Mouse (Mus musculus): Measurements from ENCODE around the gene Tas2r103.

DNA sequence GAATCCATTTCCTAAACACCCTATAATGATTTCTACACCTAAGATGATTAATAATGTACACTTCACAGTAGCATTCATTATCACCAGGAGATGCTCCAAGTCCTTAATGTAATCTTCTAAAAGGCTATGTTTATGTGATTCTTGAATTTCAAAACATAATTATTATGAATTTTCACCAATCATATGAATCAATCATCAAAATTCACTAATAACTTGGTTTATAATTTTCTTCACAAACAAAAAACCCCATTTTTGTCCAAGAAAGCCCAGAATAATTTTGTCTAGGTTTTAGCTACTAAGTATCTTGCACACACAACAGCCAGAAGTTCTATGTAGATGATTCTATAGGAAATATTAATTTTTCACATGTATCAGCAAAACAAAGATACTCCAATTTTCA lies 18.8 kb upstream of the Tas2r103 start, which contains the start of gene Tas2r140:
- no peak for TF ChIP-seq CTCF (IDR thresholded peaks at IDR 0.05; ENCODE audit: borderline replicate concordance, insufficient read depth, low read depth, low read length)
- TF ChIP-seq POLR2A (IDR thresholded peaks at IDR 0.05; ENCODE audit: borderline replicate concordance, insufficient read depth, low read length): no peak
